Mouse (Mus musculus): ENCODE measurements around the gene Dmtf1.
"Not testable (repeated sequence)": the region's sequence is repeated elsewhere in the genome, so short reads cannot be mapped to it uniquely, and the experiment has no call there.

The Dmtf1 gene

DNA sequence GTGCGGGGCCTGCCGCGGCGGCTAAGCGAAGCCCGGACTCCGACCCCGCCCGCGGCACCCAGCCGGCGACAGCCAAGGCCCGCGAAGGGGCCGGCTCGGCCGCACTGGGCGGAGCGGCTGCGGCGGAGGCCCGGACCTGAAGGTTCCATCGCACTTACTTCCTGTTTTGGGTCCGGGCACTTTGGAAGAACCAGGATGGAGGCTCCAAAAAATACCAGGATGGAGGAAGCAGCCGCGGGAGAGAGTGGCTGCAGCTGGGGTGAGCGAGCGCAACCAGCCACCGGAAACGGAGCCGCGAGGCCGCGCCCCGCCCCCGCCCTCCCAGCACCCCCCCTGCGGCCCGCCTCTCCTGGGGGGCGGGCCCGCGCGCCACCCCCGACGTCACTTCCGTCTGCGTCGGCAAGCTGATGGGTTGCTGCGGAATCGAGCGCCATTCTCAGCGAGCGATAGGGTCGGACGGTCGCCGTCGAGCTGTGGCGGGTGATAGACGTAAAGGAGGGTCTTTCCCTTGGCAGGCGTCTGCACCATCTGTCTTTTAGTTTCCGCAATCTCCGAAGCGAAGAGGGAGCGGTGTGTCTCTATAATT, at the start of gene Dmtf1:
Gene Dmtf1 (minus strand): TSS at position 321 of the 586 bp plus-strand sequence.
- DNase-seq (ENCODE audit: low spot score in 2 of 2), result peak; percentile 89 to 90

DNA sequence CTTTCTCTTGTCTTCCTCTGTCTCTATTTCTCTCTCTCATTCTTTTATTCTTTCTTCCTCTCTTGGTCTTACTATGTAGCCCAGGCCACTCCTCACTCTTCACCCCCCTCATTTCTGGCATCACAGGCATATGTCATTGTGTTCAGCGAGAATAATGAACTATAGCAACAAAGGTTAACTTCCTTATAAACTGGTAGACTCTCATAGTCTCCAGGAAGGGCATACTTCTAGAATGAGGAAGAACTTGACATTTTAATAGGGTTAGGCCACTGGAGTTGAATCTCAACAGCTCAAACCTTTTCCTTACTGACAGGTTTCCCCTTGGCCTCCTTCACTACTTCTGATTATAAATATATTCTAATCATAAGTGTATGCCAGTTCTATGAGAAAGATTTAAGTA, 24.9 kb upstream of the Dmtf1 start:
- DNase-seq (ENCODE audit: low spot score in 2 of 2), result no peak

DNA sequence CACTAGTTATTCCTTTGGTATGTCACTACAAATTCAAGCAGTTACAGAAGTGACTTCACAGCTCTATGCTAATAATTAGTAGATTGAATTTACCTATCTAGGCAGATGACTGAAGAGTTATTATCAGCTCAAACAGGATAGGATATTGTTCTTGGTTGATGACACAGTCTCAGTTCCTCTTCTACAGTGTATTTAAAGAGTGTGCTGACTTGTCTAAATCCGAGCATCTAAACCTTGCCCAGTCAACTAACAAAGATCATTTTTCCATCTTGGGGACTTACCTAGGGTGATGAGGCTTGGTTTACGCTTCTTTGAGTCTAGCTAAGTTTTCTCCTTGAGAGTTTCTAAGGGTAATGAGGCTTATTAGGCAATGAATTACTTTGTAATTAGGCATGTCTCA, 11.7 kb upstream of the Dmtf1 start:
- DNase-seq (ENCODE audit: low spot score in 2 of 2), result no peak

DNA sequence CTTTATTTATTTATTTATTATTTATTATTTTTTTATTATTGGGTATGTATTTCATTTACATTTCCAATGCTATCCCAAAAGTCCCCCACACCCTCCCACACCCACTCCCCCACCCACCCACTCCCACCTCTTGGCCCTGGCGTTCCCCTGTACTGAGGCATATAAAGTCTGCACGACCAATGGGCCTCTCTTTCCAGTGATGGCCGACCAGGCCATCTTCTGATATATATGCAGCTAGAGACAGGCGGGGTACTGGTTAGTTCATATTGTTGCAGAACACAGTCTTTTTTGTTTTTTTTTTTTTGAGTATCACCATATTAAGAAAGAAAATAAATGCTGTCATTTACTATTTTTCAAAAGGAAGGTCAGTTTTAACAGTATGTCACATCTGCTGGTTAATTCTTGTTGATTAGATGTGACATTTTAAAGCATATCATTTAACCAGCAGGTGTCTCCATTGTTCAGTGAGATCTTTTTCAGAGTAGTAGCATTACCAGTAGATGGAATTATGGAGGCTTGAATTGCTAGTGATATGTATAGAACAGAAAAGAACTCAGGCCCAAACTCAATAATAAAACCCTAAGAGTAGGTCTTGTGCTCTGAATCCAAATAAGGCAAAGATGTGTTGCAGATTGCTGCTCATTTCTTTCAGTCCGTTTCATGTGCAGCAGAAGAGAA, 7.9 kb upstream of the Dmtf1 start:
- DNase-seq (ENCODE audit: low spot score in 2 of 2), result peak; percentile 17 to 18

DNA sequence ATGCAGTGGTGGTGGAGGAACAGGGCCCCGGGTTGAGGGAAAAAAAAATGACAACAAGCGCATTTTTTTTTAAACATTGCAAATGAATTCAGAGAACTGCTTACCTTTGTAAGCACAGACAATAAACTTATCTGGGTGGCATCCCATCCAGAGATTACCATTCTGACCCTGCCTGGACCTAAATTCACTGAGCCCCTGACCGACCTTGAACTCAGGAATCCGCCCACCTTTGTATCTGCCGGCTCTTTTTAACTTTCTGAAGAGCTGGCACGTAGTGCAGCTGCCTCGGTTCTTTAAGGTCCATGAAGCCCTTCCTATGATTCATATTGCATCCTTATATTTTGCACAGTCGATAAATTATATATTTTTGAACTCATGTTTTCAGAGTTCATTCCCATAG, 4.8 kb upstream of the Dmtf1 start:
- no peak for DNase-seq (ENCODE audit: low spot score in 2 of 2)

DNA sequence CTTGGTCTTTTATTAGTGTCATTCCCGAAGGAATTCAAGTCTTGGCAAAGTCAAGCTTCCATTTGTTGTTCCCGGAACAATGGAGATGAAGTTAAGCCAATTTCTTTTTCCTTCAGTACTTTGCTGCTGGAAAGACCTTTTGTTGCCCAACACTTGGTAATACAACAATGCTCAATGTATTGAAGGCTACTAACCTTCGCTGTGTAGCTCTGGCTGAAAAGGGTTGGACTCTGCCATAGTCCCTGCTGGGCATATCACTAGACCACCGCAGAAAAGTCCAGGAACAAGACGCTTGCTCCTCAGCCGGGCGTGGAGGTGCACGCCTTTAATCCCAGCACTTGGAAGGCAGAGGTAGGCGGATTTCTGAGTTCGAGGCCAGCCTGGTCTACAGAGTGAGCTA, 3.6 kb upstream of the Dmtf1 start:
- DNase-seq (ENCODE audit: low spot score in 2 of 2), result not testable (repeated sequence)

DNA sequence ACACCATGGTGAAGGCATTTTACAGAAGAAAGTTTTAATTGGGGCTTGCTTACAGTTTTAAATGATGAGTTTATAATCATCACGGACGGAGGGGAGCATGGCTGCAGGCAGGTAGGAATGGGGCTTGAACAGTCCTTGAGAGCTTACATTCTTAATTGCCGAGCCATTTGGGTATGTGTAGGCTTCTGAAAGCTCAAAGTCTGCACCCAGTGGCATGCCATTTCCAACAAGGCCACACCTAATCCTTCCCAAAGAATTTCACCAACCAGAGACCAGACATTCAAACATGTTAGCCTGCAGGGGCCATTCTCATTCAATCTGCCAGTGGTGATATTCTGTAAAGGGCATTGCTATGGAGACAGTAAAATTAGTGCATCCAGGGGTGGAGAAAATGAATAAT, 1.8 kb upstream of the Dmtf1 start:
- DNase-seq (ENCODE audit: low spot score in 2 of 2), result peak in 1 of 2 experiments; percentile 8

DNA sequence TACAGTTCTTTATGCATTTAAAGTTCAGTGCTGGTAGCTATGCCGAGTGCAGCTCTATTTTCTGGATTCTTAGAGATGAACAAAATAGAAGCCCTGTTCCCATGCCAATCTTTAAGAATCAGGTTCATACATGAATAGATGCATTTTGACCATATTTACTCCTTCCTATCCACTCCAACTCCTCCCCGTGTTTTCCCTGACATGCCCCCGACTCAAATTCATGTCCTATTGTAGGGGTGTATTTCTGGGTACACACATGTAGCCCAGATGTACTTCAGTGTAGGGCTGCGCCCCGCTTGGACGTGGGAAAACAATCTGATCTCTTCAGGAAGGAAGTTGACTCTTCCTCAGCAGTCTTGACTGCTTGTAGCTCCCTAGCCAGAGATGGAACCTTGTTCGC, 512 bp upstream of the Dmtf1 start:
- DNase-seq (ENCODE audit: low spot score in 2 of 2), result peak in 1 of 2 experiments; percentile 11

DNA sequence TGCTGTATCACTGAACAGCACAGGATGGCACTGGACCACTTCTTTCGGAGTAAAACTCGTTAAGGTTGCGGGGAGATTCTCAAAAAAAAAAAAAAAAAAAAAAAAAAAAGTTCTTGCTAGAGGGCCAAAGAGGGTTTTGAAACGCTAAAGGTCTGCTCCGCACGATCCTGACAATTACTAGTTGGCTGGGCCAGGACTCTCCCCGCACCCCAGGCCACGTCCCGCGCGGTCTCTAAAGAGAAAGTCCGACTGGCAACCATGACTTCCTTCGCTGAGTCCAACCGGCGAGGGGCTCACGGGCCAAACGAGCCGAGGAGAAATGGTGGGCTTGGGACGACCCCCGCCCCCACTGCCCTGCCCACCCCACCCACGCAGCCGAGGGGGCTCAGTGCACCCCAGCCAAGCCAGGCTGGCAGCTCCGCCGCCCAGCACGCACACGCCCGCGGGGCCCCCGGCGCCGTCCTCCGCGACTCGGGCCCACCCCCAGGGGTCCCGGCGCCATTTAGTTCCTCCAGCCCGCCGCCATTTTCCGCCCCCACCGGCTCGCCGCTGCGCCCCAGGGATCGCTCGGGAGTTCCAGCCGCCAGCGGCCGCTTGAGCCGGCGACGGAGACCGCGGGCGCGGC, 633 bp downstream of the Dmtf1 start:
- DNase-seq (ENCODE audit: low spot score in 2 of 2), result peak; percentile 16 to 20

DNA sequence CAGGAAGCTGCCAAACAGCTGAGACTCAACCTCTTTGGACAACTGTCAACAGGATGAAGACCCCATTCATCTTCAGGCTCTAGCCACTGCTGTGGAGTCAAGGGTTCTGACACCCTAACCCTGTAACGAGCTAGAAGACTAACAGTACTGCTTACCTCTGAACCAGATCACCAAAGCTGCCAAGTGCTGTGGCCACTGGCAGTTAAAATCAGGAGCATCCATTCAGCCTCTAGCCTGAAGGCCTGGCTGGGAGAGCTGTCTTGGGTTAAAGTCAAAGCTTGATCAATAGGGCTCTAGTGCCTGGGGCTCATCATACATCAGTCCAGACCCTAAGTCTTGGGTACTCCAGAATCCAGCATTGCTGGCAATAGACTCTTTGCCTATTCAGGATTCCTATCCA, 4.2 kb downstream of the Dmtf1 start:
- DNase-seq (ENCODE audit: low spot score in 2 of 2), result no peak

DNA sequence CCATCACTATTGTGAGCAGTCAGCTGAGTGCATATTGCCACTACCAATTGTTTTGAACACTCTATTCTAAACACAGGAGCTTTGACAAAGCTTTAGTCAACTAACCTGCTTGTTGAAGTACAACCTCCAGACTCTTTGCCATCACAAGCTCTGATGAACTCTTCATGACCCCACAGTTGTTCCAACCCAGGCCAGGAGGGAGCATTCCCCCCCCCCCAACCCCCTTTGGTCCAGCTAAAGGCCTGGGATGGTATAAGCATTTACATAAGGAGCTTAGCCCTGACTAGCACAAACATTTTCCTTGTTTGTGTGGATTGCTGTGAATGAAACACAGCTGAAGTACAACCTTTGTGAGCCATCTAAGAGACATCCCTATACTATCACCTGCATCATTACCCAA, 4.8 kb downstream of the Dmtf1 start:
- DNase-seq (ENCODE audit: low spot score in 2 of 2), result no peak

DNA sequence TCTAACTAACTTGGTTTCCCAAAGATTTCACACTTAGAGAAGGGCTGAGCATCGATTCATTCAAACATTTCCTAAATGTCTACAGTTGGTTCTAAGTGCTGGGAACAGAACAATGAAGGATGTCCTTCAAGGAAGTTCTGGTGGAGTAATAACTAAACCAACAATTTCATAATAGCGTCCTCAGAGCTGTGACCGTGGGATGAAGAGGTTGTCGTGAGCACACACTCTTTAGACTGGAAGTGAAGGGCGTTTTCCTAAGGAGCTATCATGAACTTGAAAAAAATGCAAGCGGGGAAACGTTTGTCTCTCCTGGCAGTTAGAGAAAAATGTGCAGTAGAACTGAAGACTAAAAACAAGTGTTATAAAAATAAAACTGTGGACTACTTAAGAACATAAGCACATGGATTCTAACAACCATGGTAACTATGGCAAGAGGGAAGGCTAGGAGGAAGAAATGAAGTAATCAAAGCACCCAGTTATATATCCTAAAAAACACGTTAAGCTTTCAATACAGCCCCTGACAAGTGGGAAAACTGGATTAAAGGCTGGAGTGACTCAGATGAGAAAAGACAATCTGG, 12.2 kb downstream of the Dmtf1 start:
- no peak for DNase-seq (ENCODE audit: low spot score in 2 of 2)

DNA sequence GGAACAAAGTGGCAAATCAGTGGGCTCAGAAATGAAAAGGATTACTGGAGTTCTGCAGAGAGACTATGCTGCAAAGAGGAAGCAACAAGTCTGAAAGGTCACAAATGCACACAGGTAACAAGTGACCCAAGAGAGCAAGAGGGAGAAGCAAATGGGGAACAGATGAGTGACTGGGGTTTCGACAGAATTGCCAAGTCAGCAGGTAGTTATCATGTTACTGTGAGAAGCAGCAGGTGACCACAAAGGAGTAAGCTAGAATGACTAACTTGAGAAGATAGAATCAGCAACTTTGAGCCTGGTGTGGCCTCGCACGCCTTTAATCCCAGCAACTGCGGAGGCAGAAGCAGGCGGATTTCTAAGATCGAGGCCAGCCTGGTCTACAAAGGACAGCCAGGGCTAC, 19.2 kb downstream of the Dmtf1 start:
- no peak for DNase-seq (ENCODE audit: low spot score in 2 of 2)

DNA sequence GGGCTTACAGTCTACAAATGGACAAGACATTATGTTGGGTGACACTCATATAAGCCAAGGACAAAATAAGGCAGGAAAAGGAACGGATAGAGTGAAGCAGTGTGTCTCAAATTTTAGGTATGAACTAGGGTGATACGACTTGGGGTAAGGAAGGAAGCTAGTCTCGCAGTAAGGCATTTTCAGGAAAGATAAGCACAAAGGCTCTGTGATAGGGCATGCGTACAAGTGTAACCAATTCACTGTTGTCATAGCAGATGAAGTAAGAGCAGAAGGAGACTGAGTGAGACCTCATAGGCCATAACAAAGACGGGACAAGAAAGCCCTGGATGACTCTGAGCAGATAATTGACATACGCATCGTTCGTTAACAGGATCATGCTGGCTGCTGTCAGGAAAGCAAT, 20.9 kb downstream of the Dmtf1 start:
- no peak for DNase-seq (ENCODE audit: low spot score in 2 of 2)

DNA sequence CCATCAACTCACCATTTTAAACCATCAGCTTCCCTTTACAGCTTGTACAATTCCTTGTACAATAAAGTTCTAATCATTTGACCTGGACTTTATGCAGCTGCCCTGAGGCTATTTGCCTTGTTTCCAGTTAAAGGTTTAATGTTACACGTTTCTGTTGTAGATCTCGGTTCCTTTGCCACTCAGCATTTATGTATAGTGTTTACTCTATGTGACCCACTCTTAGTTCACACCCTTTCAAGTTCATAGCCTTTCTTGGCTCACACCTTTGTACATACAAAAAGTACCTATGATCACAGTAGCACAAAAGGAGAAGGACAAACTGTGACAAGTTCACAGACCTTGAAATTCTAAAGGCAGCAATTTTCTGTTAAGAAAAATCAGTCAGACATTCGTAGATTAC, 26.0 kb downstream of the Dmtf1 start:
- DNase-seq (ENCODE audit: low spot score in 2 of 2), result no peak

DNA sequence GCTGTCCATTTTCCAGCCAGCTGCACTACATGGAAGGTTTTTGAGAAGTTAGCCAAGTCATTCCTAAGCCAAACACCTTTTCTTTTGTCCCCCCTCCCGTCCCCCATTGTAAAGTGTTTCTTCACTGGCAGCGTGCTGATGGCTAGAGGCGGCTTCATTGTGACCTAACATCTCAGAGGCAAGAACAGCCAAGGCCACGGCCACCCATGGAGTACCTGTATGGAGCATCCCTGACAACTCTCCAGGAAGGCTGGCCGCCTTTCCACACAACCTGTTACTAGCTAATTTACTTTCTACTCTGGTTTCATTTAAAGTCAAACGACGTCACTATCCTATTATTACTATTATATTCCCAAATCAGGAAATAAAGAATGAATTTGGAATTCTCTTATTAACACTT, 29.8 kb downstream of the Dmtf1 start:
- no peak for DNase-seq (ENCODE audit: low spot score in 2 of 2)

DNA sequence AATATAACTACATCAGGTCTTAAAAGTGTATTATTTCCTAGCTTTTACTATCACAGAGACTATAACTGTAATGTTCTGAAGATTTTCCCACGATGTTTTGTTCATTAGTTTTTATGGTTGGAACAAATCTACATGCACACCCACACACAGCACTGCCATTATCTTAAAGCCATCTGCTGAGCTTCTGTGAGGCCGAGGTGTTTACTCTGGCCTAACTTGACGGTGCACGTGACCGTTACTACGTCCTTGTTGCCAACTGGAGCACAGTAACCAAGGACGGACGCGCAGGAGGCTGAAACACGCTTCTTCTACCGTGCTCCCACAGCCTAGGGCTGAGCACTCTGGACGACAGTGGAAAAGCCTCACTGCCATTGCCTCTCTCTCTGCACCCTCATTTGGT, 33.0 kb downstream of the Dmtf1 start:
- DNase-seq (ENCODE audit: low spot score in 2 of 2), result peak; percentile 45 to 67

DNA sequence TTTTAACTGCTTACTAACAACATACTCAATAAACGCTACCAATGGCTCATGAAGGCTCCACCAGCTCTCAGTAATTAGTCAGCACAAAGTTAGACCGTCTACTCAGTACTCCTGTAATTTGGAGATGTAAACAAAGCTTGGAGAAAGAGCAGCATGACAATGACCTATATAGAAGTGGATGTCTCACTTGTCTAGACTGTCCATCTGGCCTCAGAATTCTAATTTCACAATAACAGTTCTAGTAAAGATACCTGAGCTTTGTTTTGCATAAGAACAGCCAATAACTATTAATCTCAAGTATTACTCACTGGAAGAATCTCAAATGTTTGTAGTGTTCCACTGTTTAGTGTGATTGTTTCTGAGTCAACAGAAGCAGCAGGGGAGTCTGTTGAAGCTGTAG, 37.4 kb downstream of the Dmtf1 start:
- DNase-seq (ENCODE audit: low spot score in 2 of 2), result no peak

DNA sequence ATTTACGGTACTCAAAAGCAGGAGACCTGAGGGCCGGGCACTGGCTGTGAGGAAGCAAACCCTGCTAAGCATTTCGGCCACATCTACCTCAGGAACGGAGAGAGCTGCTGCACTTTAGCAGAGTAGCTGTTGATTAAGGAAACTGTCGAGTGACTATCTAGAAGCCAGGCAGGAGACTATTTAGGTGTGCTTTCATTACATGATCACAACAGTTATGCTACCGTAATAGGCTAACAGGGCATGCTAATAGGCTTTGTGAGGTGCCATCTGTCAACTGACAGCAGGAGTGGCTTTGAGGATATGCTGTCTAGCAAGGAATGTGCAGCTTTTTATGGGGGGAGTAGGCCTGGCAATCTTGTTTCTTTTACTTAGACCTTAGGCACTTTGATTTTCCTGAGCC, 47.4 kb downstream of the Dmtf1 start:
- DNase-seq (ENCODE audit: low spot score in 2 of 2), result no peak

DNA sequence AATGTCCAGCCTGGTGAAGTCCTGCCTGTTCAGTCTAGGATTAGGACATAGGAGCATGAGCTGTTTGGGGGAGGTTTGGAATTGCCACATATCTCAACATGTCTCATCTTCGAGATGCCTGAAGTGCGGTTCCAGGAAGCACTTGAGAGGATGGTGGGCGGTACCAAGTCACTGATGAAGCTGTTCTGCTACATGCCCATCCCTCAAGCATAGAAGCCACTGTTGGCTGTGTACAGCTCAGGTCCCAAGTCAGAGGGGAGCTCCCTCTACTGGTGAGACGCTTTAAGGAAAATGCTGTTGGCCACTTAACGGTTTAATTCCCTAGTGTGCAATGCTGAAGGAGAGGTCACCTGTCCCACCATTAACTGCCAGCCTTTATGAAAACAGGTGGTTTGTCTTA, 49.8 kb downstream of the Dmtf1 start:
- DNase-seq (ENCODE audit: low spot score in 2 of 2), result peak; percentile 55 to 56

DNA sequence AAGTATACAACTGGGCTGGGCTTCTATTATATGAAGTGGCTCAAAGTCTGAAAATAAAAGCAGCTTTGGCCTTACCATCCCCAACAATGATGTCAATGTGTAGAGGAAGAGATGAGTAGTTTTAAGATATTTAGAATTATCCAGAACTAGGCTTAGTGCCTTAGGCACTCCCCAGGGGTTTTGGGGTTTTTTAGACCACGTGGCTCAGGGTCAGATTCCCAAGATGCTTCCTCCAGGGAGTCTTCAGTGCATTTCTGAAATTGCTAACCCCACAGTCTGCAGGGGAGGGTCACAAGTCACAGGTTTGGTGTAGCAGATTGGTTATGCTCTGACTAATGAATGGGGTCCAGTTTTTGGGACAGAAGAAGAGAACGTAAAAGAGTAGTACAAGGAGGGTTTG, 50.3 kb downstream of the Dmtf1 start:
- no peak for DNase-seq (ENCODE audit: low spot score in 2 of 2)

DNA sequence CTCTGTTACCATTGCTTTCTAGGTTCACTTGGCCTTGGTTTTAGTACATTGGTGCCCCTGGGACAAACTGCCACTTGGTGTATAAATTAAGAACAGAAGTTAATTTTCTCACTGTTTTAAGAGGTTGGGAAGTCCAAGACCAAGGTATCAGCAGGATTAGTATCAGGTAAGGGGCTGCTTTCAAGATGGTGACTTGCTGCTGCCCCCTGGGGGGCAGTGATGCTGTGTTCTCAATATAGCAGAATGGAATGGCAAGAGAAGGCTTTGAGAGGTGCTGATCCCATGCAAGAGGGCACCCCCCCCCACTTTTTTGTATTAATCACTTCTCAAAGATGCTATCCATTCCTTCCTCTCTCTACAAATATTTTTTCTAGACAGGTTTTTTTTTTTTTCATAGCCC, 52.0 kb downstream of the Dmtf1 start:
- DNase-seq (ENCODE audit: low spot score in 2 of 2), result no peak

DNA sequence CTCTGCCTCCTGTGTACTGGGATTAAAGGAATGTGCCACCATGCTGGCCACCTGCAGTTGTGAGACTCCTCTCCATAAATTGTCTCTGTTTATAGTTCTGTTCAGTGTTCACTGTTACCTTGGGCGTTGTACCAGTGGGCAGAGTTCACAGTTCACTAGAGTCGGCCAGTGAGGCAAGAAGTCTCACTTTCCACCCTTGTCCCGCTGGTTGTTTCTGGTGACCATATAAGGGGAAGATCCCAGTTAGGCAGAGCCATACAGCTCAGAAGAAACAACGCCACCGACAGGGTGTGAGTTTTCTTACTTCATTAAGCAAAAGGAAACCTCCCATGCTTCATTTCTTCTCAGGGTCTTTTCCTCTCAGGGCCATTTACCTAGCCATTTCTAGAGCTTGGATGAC, 53.1 kb downstream of the Dmtf1 start:
- no peak for DNase-seq (ENCODE audit: low spot score in 2 of 2)
